Mouse (Mus musculus) liver, embryonic 14.5 days (tissue): ENCODE results near the gene Aire. TPM values are rescaled to one million over a fixed set of nuclear protein-coding genes. Genes with fewer than 3 reads are reported as not detected.
A peak's percentile ranks its signal among the peaks of the same experiment; 100 is the strongest.

ENCODE experiments used
- ATAC-seq: fragments of 200-750 bp; cut with Nextera tagmentation; 2 replicates; pipeline ENCODE4 v1.8.0; 2017; ENCODE audit warnings: moderate number of reproducible peaks, mild to moderate bottlenecking, moderate library complexity; ENCODE audit not compliant: insufficient read depth
- DNase-seq, 3 experiments: peaks; one replicate each; pipeline ENCODE4 v3.0.0-alpha.2; 2012 to 2013; ENCODE audit warnings: low read depth in 3 of 3, low spot score in 3 of 3
- H3K27ac ChIP-seq: fragments of 300-500 bp; sonication (generic); 2 replicates; pipeline ENCODE4 v1.5.1; 2014; ENCODE audit warnings: moderate library complexity, mild to moderate bottlenecking, control low read depth, inconsistent platforms
- H3K27me3 ChIP-seq: fragments of 300-500 bp; sonication (generic); 2 replicates; pipeline ENCODE4 v1.6.1; 2014; ENCODE audit warnings: mild to moderate bottlenecking, low read length, moderate library complexity; ENCODE audit not compliant: control insufficient read depth, insufficient read depth
- H3K36me3 ChIP-seq: fragments of 300-500 bp; sonication (generic); replicated peaks from 2 replicates; pipeline ENCODE4 v1.6.1; 2014; ENCODE audit warnings: low read depth; ENCODE audit not compliant: control insufficient read depth, insufficient read depth
- H3K4me1 ChIP-seq, 2 experiments: fragments of 200-500 bp in 1 of 2; fragments of 300-500 bp in 1 of 2; sonication (generic) in 1 of 2; replicated peaks; 2 replicates each; pipeline ENCODE4 v1.6.1; 2012 to 2014; ENCODE audit warnings: antibody characterized with exemption in 1 of 2, inconsistent platforms in 1 of 2, low read length in 1 of 2; ENCODE audit not compliant: control insufficient read depth in 2 of 2, insufficient read depth in 2 of 2
- H3K4me2 ChIP-seq: fragments of 300-500 bp; sonication (generic); 2 replicates; pipeline ENCODE4 v1.6.1; 2014; ENCODE audit warnings: low read depth, mild to moderate bottlenecking, control low read depth, moderate library complexity
- H3K4me3 ChIP-seq, 2 experiments: fragments of 200-500 bp in 1 of 2; fragments of 300-500 bp in 1 of 2; sonication (generic) in 1 of 2; 2 replicates each; pipeline ENCODE4 v1.5.1; 2012 to 2014; ENCODE audit warnings: low read depth in 2 of 2, low read length in 2 of 2, mild to moderate bottlenecking in 2 of 2, control low read depth in 1 of 2, inconsistent platforms in 1 of 2, moderate library complexity in 1 of 2; ENCODE audit not compliant: insufficient read depth in 1 of 2
- H3K9ac ChIP-seq: fragments of 300-500 bp; sonication (generic); replicated peaks from 2 replicates; pipeline ENCODE4 v1.6.1; 2014; ENCODE audit warnings: mild to moderate bottlenecking, control low read depth, moderate library complexity
- H3K9me3 ChIP-seq: fragments of 300-500 bp; sonication (generic); 2 replicates; pipeline ENCODE4 v1.6.1; 2016; ENCODE audit warnings: low read length, mixed read lengths; ENCODE audit not compliant: control insufficient read depth
- CTCF ChIP-seq: IDR thresholded peaks from 2 replicates; pipeline ENCODE4 v1.5.1; 2016; ENCODE audit warnings: antibody characterized with exemption, low read depth, control low read depth
- EP300 ChIP-seq: IDR thresholded peaks from 2 replicates; pipeline ENCODE4 v1.6.1; 2016; ENCODE audit warnings: antibody characterized with exemption, low read depth
- WGBS: fragments of 180-500 bp; shearing (Covaris S2); extraction: QIAGEN DNeasy Blood & Tissue Kit; methylation state at CpG from one replicate; pipeline ENCODE4 v1.1.7; 2014; ENCODE audit not compliant: insufficient replicate concordance; 5-methylcytosine and 5-hydroxymethylcytosine counted together
- polyA plus RNA-seq, 2 experiments: library from polyadenylated mRNA; depleted of rRNA in 1 of 2; stranded (reverse) in 1 of 2; unstranded in 1 of 2; fragments of >200 nt; fragmentation: Nextera tagmentation in 1 of 2; extraction: Ambion mirVana in 1 of 2; gene quantifications; 2 replicates each; pipeline versions ENCODE4 v1.2.1 to v1.2.3; 2012 to 2014

Aire gene
- polyA plus RNA-seq, 2 experiments: not detected

DNA sequence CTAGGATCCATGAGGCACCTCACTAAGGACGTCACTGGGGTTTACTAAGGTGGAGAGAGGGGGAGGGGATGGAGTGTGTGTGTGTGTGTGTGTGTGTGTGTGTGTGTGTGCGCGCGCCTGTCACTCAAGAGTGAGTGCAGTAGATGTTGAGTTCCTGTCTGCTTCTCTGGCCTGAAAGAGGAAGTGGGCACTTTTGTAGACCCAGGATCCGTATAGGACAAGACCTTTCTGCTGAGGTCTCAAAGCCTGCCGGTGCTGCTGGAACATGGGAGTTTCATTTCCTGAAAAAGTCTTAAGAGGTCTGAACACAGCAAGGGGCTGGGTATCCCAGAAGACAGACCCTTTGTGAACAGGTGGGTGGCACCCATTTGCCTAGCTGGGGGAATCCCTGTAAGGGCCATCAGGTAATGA is 43.7 kb upstream of the Aire start:
- Histone ChIP-seq H3K4me2 (no peak overlapping the region), H3K4me1 (no peaks in the 10 kb centered on the region), H3K36me3 (no peaks in the 10 kb centered on the region), H3K4me3 (no peak overlapping the region), H3K27me3 (no peaks in the 10 kb centered on the region), H3K9me3 (no peaks in the 10 kb centered on the region), H3K27ac (no peak overlapping the region), H3K9ac (no peak overlapping the region)
- TF ChIP-seq EP300: no peak
- ATAC-seq (0 out of 2 replicates have a peak, but pooled peaks have one; percentile 5), DNase-seq (no peak)
- 11% methylated on average over 6 of the region's 6 CpGs for WGBS

DNA sequence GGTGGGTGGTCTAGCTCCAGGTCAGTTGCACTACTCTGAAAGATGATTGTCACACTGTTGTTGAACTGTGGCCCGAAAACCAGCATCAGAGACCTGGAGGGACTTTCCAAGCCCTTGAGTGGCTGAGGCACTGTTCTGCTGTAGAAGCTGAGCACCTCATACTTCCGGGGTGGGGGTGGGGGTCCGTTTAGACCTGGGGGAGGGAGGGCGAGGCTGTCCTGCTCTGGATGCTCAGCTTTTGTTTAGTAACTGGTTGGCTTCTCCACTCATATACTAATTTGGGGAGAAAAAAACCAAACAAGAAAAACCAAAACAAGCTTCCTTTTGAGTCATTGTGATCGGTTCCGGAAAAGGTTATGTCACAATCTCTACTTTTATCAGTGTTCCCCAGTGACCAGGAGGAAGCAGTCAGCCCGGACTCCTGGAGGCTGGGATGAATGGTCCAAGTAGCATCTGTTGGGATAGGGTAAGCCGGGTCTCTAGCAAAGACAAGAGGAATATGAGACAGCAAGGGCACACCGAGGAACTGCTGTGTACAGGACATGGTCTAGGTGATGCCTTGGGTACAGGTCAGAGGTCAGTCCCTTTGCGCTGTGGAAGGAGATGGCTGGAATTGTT is 43.1 kb upstream of the Aire start:
- DNase-seq: no peak
- Histone ChIP-seq H3K4me2 (no peak overlapping the region), H3K36me3 (no peaks in the 10 kb centered on the region), H3K27ac (no peak overlapping the region), H3K4me3 (no peak overlapping the region), H3K9ac (no peak overlapping the region), H3K27me3 (no peaks in the 10 kb centered on the region), H3K4me1 (no peaks in the 10 kb centered on the region), H3K9me3 (no peaks in the 10 kb centered on the region)
- TF ChIP-seq CTCF (no peak), EP300 (no peak)
- ATAC-seq: 0 out of 2 replicates have a peak, but pooled peaks have one; percentile 5
- WGBS: 21% methylated on average over 10 of the region's 10 CpGs

DNA sequence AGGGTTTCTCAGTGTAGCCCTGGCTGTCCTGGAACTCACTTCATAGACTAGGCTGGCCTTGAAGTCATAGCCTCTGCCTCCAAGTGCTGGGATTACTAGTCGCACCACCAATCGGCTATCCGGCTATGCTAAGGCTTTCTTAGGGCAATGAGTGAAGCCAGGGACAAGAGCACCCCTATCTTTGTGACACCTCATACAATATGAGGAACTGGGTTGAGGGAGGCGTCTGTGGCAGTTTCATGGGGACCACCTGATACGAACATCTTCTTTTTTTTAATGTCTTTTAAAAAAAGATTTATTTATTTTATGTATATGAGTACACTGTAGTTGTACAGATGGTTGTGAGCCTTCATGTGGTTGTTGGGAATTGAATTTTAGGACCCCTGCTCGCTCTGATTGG is 42.3 kb upstream of the Aire start:
- Histone ChIP-seq H3K4me3 (no peak overlapping the region), H3K9me3 (no peaks in the 10 kb centered on the region), H3K36me3 (no peaks in the 10 kb centered on the region), H3K27me3 (no peaks in the 10 kb centered on the region), H3K4me1 (no peaks in the 10 kb centered on the region), H3K27ac (no peak overlapping the region), H3K4me2 (no peak overlapping the region), H3K9ac (no peak overlapping the region)
- ATAC-seq (no peak), DNase-seq (no peak)
- TF ChIP-seq CTCF: no peak
- no peak for TF ChIP-seq EP300
- 71% methylated on average over 6 of the region's 6 CpGs for WGBS

DNA sequence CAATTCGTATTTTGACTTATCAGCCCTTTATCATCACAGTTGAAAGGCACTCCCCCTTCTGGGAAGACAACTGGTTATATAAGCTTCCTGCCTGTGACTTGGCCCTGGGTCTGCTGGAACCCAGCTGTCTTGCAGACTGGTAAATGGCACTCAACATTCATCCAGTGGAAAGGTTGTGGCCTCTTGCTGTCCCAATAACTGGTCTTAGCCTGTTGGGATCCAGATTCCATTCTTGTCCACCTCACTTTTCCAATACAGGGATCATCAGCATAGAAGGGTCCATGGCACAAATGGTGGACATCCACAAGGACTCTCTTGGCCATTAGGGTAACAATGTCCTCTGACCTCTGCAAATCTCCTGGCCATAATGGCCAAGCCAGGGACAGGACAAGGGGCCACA is 40.7 kb upstream of the Aire start:
- WGBS: 11% methylated on average over 1 of the region's 1 CpGs
- TF ChIP-seq EP300 (no peak), CTCF (no peak)
- Histone ChIP-seq H3K27ac (no peak overlapping the region), H3K9ac (no peak overlapping the region), H3K9me3 (no peaks in the 10 kb centered on the region), H3K36me3 (no peaks in the 10 kb centered on the region), H3K27me3 (no peaks in the 10 kb centered on the region), H3K4me2 (no peak overlapping the region), H3K4me3 (no peak overlapping the region), H3K4me1 (no peaks in the 10 kb centered on the region)
- ATAC-seq (no peak), DNase-seq (no peak)

DNA sequence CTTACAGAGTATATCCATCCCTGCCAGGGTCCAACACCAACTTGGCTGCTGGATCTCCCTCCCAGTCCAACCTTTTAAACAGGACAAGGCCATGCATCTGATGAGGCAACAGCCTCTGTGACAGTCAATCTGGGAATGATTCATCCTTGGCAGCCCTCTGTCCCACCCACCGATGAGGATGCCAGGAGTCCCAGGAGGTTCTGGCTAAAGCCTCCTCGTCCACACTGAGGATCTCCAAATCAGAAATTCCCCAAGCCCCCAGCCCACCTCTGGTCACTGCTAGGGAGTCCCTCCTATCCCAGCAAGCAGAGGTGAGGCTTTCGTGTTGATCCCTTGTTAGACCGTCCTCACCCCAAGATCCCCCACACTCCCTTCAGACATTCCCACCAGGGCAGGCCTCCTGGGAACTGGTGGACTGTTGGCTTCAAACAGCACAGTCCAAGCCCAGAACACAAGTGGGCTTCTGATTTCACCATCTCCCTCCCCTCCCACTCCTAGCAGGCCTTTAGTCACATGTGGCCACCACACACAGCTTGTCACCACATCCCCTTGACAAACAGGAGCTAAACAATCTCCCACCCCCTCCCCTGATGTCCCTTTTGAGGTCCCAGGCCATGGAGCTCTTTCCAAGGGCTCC is 36.7 kb upstream of the Aire start:
- H3K27me3 ChIP-seq: no peaks in the 10 kb centered on the region
- H3K9ac ChIP-seq: no peak overlapping the region
- no peaks in the 10 kb centered on the region for H3K4me1 ChIP-seq
- no peaks in the 10 kb centered on the region for H3K36me3 ChIP-seq
- no peak overlapping the region for H3K4me3 ChIP-seq
- no peaks in the 10 kb centered on the region for H3K9me3 ChIP-seq
- H3K27ac ChIP-seq: no peak overlapping the region
- DNase-seq: no peak
- 59% methylated on average over 4 of the region's 4 CpGs for WGBS
- TF ChIP-seq CTCF: no peak
- no peak for TF ChIP-seq EP300
- no peak for ATAC-seq
- no peak overlapping the region for H3K4me2 ChIP-seq
